Mouse (Mus musculus): ENCODE measurements at regions not wholly inside any gene's neighbourhood (a gene's known extent, or its start where the extent isn't known, plus 50 kb on each side); places are given as distances from the start of the nearest gene placed in this dataset.

- Histone ChIP-seq H3K9ac (no peak overlapping the region), H3K4me3 (replicated peaks) (no peak overlapping the region), H3K4me1 (no peaks in the 10 kb centered on the region; the same call in 1 of the 2 replicates), H3K36me3 (no peaks in the 10 kb centered on the region), H3K27me3 (no peaks in the 10 kb centered on the region), H3K9me3 (replicated peaks) (no peaks in the 10 kb centered on the region), H3K4me2 (no peak overlapping the region), H3K27ac (no peak overlapping the region)
- 69% methylated on average over 9 of the region's 9 CpGs for WGBS
- ATAC-seq (replicated peaks; ENCODE audit: low FRiP score) = no peak
Observed at GRCm38 (mm10) chr12:17084499-17085208, 73.1 kb upstream of the 2410004P03Rik start.

- H3K9me3 ChIP-seq (replicated peaks) = no peaks in the 10 kb centered on the region
- no peak overlapping the region for H3K27ac ChIP-seq
- H3K4me1 ChIP-seq = no peaks in the 10 kb centered on the region
- ATAC-seq (replicated peaks; ENCODE audit: low FRiP score) = no peak
- WGBS = 90% methylated on average over 15 of the region's 15 CpGs
- no peak overlapping the region for H3K9ac ChIP-seq
- no peaks in the 10 kb centered on the region for H3K27me3 ChIP-seq
- no peak overlapping the region for H3K4me2 ChIP-seq
- H3K36me3 ChIP-seq = no peaks in the 10 kb centered on the region
- H3K4me3 ChIP-seq (replicated peaks) = no peak overlapping the region
Observed at GRCm38 (mm10) chr12:17071691-17072454, 60.3 kb upstream of the 2410004P03Rik start.

GRCm38 (mm10) chr12:17069808-17070207 lies 58.3 kb upstream of the 2410004P03Rik start:
- H3K9ac ChIP-seq = no peak overlapping the region
- H3K4me3 ChIP-seq (replicated peaks) = no peak overlapping the region
- WGBS = 65% methylated on average over 9 of the region's 9 CpGs
- H3K36me3 ChIP-seq = no peaks in the 10 kb centered on the region
- H3K4me2 ChIP-seq = no peak overlapping the region
- H3K27ac ChIP-seq = no peak overlapping the region
- no peaks in the 10 kb centered on the region for H3K9me3 ChIP-seq (replicated peaks)
- no peaks in the 10 kb centered on the region; the same call in 1 of the 2 replicates for H3K27me3 ChIP-seq
- no peaks in the 10 kb centered on the region for H3K4me1 ChIP-seq
- ATAC-seq (replicated peaks; ENCODE audit: low FRiP score) = no peak

- Histone ChIP-seq H3K27me3 (no peaks in the 10 kb centered on the region; the same call in 1 of the 2 replicates), H3K27ac (no peak overlapping the region), H3K9me3 (replicated peaks) (no peaks in the 10 kb centered on the region), H3K4me1 (no peaks in the 10 kb centered on the region), H3K4me2 (no peak overlapping the region), H3K9ac (no peak overlapping the region), H3K36me3 (no peaks in the 10 kb centered on the region), H3K4me3 (replicated peaks) (no peak overlapping the region)
- WGBS = 84% methylated on average over 5 of the region's 5 CpGs
- no peak for ATAC-seq (replicated peaks; ENCODE audit: low FRiP score)
Observed at GRCm38 (mm10) chr12:17069161-17069560, 57.6 kb upstream of the 2410004P03Rik start.

- WGBS = 57% methylated on average over 5 of the region's 5 CpGs
- Histone ChIP-seq H3K4me1 (no peaks in the 10 kb centered on the region), H3K4me2 (no peak overlapping the region), H3K4me3 (replicated peaks) (no peak overlapping the region), H3K36me3 (no peaks in the 10 kb centered on the region), H3K9me3 (replicated peaks) (no peaks in the 10 kb centered on the region), H3K9ac (no peak overlapping the region), H3K27me3 (peaks cover 8% of the 10 kb centered on the region), H3K27ac (no peak overlapping the region)
- no peak for ATAC-seq (replicated peaks; ENCODE audit: low FRiP score)
Observed at GRCm38 (mm10) chr12:17063920-17064319, 52.4 kb upstream of the 2410004P03Rik start.

All from kidney, embryonic 15.5 days (tissue).